Mouse (Mus musculus) spleen, embryonic (tissue): ENCODE data around the gene Smg1.

Experiments used
- CTCF ChIA-PET: fragments of 350-600 bp; sonication (Branson Sonifier 250); formaldehyde crosslinking; loops from one replicate; lab custom pipeline; 2022; lab: Charles Lee

The Smg1 gene

GRCm38 (mm10) chr7:118154150-118154549 is 89.3 kb downstream of the Smg1 start:
- CTCF ChIA-PET: interaction anchor here (0.6 kb wide), 1 partner anchor 252 kb away, joined by 8 read pairs; no protein-coding TSS in a partner anchor

DNA sequence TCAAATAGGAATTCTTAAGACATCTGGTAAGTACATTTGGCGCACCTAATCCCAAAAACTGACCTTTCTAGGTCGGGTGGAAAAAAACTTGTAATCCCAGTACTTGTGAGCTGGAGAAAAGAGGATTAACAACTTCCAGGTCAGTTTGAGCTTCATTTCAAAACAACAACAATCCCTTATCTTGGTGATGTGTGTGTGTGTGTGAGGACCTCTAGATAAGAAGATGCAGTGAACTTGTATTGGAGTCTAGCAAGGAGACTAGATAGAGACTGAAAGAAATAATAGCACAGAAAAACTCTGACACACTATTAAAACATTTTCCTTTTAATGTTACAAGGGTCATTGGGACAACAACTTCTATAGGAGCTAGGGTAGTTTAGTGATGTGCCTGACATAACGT is 99.9 kb downstream of the Smg1 start:
- CTCF ChIA-PET: no interaction called here

DNA sequence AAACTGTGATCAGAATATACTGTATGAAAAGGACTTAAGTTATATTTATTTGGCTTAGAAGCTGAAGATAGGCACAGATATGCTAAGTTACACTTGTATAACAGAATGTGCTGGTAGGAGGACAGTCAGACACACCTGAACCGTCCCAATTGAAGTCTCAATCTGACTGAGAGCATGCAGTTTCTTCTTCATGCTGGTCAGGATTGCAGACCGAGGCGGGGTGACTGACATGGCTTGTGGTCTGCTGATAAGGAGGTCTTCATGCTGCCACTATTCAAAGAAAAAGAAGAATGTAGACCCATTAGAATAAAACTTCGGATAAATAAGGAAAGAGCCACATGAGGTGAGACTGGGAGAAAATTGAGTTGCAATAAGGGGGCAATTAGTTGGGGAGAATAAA is 100.3 kb downstream of the Smg1 start:
- CTCF ChIA-PET: no interaction called here

GRCm38 (mm10) chr7:118141271-118141670 is 102.2 kb downstream of the Smg1 start:
- CTCF ChIA-PET: no interaction called here

- CTCF ChIA-PET: no interaction called here
These were observed 108.3 kb downstream of the Smg1 start for GRCm38 (mm10) chr7:118135128-118135527.

GRCm38 (mm10) chr7:118129430-118130041 is 113.9 kb downstream of the Smg1 start, which contains the start of gene Arl6ip1:
TSS of gene Arl6ip1 (minus strand) at chr7:118129662.
- CTCF ChIA-PET: interaction anchor here (1.2 kb wide), 1 partner anchor 13 kb away, joined by 5 read pairs; no protein-coding TSS in a partner anchor

DNA sequence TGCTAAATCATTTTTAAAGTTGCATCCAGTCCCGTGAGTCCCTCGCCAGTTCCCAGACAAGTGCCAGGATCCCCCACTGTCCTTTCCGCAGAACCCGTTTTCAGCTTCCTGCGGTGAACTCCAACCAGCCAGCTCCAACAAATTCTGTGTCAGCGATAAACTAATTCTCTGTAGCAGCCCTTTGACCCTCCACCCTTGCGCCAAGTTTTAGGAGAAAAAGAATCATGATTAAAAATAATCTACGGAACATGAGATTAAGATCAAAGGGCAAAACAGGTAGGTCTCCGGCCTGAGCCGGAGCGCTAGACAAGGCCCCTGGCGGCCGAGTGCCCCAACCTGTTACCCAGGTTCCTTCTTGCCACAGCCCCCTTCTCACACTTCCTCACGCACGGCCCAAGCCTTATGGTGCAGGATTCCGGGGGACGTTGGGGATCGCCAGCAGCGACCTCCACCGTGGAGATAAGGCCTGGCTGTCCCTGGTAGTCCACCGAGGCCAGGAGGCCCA is 114.5 kb downstream of the Smg1 start:
- CTCF ChIA-PET: interaction anchor here (1.2 kb wide), 1 partner anchor 12 kb away, joined by 5 read pairs; no protein-coding TSS in a partner anchor

GRCm38 (mm10) chr7:118126219-118126875 is 117.1 kb downstream of the Smg1 start:
- CTCF ChIA-PET: no interaction called here

DNA sequence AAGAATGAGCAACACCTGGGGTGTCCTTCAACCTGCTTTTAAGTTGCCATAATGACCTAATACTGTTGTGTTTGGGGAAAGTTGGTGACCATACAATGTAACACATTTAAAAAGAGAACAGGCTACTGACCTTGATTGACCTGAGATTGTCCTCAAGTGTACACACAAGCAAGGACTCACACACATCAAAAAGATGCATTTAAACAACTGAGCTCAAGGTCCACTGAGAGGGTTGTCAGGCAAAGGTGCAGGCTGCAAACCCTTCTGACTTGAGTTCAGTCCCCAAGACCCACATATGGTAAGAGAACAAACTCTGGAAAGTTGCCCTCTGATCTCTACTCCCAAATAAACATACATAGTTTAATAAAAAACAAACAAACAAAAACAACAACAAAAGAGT is 117.7 kb downstream of the Smg1 start:
- CTCF ChIA-PET: no interaction called here

DNA sequence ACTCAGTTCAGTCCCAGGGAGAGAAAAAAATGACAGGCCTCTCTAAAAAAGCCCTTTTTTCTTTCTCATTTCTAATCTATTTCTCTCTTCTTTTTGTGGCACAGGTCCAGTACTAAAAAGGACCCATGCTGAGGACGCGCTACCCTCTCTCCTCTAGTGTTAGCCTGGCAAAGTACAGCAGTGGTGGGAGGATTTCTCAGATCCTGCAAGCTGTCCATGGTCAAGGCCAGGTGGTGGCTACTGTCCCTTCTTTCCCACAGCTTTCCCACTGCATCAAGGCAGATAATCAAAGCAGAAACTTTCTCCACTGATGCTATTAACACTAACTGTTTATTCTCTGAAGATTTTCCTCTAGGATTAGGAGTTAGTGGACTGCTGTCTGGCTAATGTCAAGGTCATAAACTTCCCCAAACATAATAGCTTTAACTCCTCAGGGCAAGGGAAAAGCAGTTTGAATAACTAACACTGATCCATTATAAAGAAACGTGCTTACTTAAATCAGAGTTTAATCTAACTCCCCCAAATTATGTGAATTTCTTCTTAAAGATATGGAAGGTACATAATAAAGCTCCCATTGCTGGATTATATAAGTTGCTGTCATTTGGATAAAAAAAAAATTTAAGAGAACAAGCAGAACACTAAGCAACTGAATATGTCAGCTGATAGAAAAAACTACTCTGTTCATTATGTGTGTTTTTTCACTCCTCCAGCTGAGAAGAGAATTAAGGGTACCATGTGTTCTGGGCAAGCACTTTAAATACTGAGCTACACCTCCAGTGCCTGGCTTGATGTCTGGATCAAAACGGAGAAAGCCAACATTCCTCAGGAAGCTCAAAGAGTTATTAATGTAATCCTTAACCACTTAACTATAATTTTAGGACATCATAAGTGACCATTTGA is 119.7 kb downstream of the Smg1 start:
- CTCF ChIA-PET: no interaction called here

- CTCF ChIA-PET: no interaction called here
These were observed 121.2 kb downstream of the Smg1 start for GRCm38 (mm10) chr7:118122235-118122634.

- CTCF ChIA-PET: interaction anchor here (0.5 kb wide), 1 partner anchor 64 kb away, joined by 6 read pairs; no protein-coding TSS in a partner anchor
These were observed 122.8 kb downstream of the Smg1 start for GRCm38 (mm10) chr7:118120654-118121053.

GRCm38 (mm10) chr7:118119946-118120345 is 123.5 kb downstream of the Smg1 start:
- CTCF ChIA-PET: interaction anchor here (0.6 kb wide), 1 partner anchor 11 kb away, joined by 4 read pairs; no protein-coding TSS in a partner anchor

DNA sequence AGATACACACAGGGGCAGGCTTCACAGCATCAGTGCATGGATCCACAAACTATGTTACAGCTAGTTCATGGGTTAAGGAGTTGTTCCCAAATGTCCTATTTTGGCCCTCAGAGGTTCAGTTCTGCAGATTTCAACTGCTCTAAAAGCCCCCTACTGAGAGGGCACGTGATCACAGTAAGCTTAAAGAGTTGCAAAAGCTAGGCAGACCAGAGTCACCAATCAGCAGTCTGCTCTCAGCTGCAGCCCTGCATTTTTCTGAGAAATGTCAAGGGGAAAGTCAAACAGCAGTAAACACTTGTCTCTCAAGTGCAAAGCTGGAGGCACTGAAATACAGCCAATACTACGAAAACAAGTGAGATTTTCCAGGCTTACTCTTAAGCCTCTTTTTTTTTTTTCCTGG is 124.3 kb downstream of the Smg1 start:
- CTCF ChIA-PET: interaction anchor here (0.6 kb wide), 2 partner anchors 9 to 12 kb away, joined by 4 read pairs; no protein-coding TSS in a partner anchor

- CTCF ChIA-PET: interaction anchor here (0.6 kb wide), 1 partner anchor 10 kb away, joined by 4 read pairs; no protein-coding TSS in a partner anchor
These were observed 125.0 kb downstream of the Smg1 start for GRCm38 (mm10) chr7:118118426-118118825.

DNA sequence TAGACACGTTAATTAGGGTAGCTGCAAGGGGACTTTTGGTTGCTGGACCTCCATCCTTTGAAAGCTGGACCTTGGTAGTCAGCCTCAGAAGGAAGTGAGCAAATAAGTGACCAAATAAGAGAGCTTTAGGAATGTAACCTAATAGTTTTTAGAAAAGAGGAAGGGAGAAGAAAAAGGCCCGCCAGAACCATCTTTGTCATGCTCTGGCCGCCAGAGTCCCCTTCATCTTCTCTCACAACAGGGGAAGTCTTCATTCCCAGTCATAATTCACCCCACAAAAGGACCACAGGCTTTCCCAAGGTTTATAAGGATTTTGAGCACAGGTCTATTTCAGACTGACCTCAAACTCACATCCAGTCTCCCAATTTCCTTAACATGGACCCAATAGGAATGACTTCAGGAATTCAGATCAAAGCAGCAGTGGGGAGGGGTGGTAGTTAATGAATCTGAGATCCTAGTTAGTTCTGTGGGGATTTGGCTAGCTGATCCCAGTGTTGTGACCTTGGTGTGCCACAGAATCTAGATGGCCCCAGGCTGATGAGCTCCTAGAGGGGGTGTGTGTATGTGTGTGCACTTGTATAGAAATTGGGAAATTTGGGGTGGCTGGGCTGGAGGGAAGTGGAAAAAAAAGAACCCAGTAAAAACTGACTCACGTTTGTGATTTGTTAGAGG is 125.8 kb downstream of the Smg1 start:
- CTCF ChIA-PET: interaction anchor here (0.6 to 1.4 kb wide), 2 partner anchors 11 to 15 kb away, joined by 3 to 5 read pairs; partner anchors contain the start of gene Arl6ip1

- CTCF ChIA-PET: interaction anchor here (0.7 to 1.4 kb wide), 2 partner anchors 12 to 37 kb away, joined by 5 to 10 read pairs; partner anchors contain the start of gene Arl6ip1
These were observed 126.5 kb downstream of the Smg1 start for GRCm38 (mm10) chr7:118116787-118117538.

DNA sequence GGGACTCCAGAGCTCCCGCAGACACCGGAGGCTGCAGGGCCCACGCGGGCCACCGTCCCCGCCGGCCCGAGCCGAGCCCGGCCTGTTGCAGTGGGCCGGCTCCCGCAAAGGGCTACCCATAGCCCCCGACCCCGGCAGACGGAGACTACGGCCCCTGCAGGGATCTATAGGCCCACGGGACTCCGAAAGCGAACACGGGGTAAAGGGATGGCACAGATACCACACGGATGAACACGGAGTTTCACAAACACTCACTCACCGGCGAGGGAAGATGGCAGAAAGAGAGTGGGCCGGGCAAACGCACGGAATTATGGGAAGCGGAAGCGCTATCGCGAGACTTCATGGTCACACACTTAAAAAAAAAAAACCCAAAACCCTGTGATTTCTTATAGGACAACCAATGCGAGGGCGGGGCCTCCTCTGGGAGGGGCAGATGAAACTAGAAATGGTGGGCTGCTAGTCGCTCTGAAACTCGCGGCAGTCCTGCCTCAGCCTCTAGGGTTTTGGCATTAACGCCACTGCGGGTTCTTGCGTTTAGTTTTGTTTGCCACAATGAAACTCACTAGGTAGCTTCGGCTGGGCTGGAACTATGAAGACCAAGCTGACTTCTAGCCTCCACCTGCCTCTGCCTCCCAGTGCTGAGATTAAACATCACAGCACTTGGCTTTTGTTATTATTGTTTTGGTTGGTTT is 127.4 kb downstream of the Smg1 start, which contains the start of gene Rps15a:
Gene Rps15a, minus strand, starts transcription at position 312 of the 692 bp plus-strand sequence.
- CTCF ChIA-PET: interaction anchor here (0.7 to 1.4 kb wide), 2 partner anchors 13 to 36 kb away, joined by 5 to 10 read pairs; partner anchors contain the start of gene Arl6ip1

GRCm38 (mm10) chr7:118115533-118115876 is 128.0 kb downstream of the Smg1 start:
- CTCF ChIA-PET: no interaction called here
